Mouse (Mus musculus) stomach, embryonic 16.5 days (tissue): ENCODE results near the gene Il9. TPM values are rescaled to one million over a fixed set of nuclear protein-coding genes. Genes with fewer than 3 reads are reported as not detected.

Experiments used
- ATAC-seq: fragments of 200-750 bp; cut with Nextera tagmentation; 2 replicates; pipeline ENCODE4 v1.8.0; 2017; ENCODE audit warnings: moderate number of reproducible peaks, moderate TSS enrichment; ENCODE audit not compliant: insufficient read depth, low FRiP score
- H3K27ac ChIP-seq: fragments of 300-500 bp; sonication (generic); 2 replicates; pipeline ENCODE4 v1.5.1; 2014; ENCODE audit warnings: low read length
- H3K27me3 ChIP-seq: fragments of 300-500 bp; sonication (generic); 2 replicates; pipeline ENCODE4 v1.6.1; 2014; ENCODE audit warnings: low read length, control low read depth, mixed read lengths; ENCODE audit not compliant: control insufficient read depth, insufficient read depth
- H3K36me3 ChIP-seq: fragments of 300-500 bp; sonication (generic); 2 replicates; pipeline ENCODE4 v1.6.1; 2014; ENCODE audit warnings: low read length; ENCODE audit not compliant: control insufficient read depth, insufficient read depth
- H3K4me1 ChIP-seq: fragments of 300-500 bp; sonication (generic); 2 replicates; pipeline ENCODE4 v1.6.1; 2014; ENCODE audit warnings: low read length, control low read depth, mixed read lengths; ENCODE audit not compliant: control insufficient read depth, insufficient read depth
- H3K4me2 ChIP-seq: fragments of 300-500 bp; sonication (generic); 2 replicates; pipeline ENCODE4 v1.6.1; 2014; ENCODE audit warnings: low read depth, low read length, mixed read lengths
- H3K4me3 ChIP-seq: fragments of 300-500 bp; sonication (generic); replicated peaks from 2 replicates; pipeline ENCODE4 v1.5.1; 2014; ENCODE audit warnings: mild to moderate bottlenecking, low read length
- H3K9ac ChIP-seq: fragments of 300-500 bp; sonication (generic); 2 replicates; pipeline ENCODE4 v1.6.1; 2014; ENCODE audit warnings: low read length
- H3K9me3 ChIP-seq: fragments of 300-500 bp; sonication (generic); replicated peaks from 2 replicates; pipeline ENCODE4 v1.6.1; 2016; ENCODE audit warnings: low read length, control low read depth; ENCODE audit not compliant: control insufficient read depth
- WGBS: fragments of 180-500 bp; shearing (Covaris S2); extraction: QIAGEN DNeasy Blood & Tissue Kit; methylation state at CpG from one replicate; pipeline ENCODE4 v1.1.7; 2014; 5-methylcytosine and 5-hydroxymethylcytosine counted together
- polyA plus RNA-seq: library from polyadenylated mRNA; unstranded; fragments of >200 nt; fragmentation: Nextera tagmentation; extraction: Ambion mirVana; gene quantifications from 2 replicates; pipeline ENCODE4 v1.2.1, GENCODE M21; 2015

The Il9 gene
- polyA plus RNA-seq, 1 experiment from 2014 or later: not detected

- 82% methylated on average over 6 of the region's 6 CpGs for whole genome bisulfite sequencing
- Histone ChIP-seq H3K9ac (no peak overlapping the region), H3K4me1 (no peaks in the 10 kb centered on the region), H3K36me3 (no peaks in the 10 kb centered on the region), H3K4me2 (no peak overlapping the region), H3K9me3 (no peaks in the 10 kb centered on the region), H3K4me3 (no peak overlapping the region), H3K27me3 (no peaks in the 10 kb centered on the region), H3K27ac (no peak overlapping the region)
- no peak for ATAC-seq
These were observed 4.0 kb downstream of the Il9 start for GRCm38 (mm10) chr13:56478027-56478426.

GRCm38 (mm10) chr13:56477271-56477670 is 4.8 kb downstream of the Il9 start:
- no peaks in the 10 kb centered on the region for H3K27me3 ChIP-seq
- no peak overlapping the region for H3K4me2 ChIP-seq
- no peaks in the 10 kb centered on the region for H3K4me1 ChIP-seq
- WGBS: 25% methylated on average over 6 of the region's 6 CpGs
- no peak overlapping the region for H3K9ac ChIP-seq
- H3K36me3 ChIP-seq: no peaks in the 10 kb centered on the region
- no peaks in the 10 kb centered on the region for H3K9me3 ChIP-seq
- ATAC-seq: no peak
- H3K27ac ChIP-seq: no peak overlapping the region
- no peak overlapping the region for H3K4me3 ChIP-seq

GRCm38 (mm10) chr13:56476790-56477189 is 5.3 kb downstream of the Il9 start:
- H3K4me1 ChIP-seq: no peaks in the 10 kb centered on the region
- H3K27ac ChIP-seq: no peak overlapping the region
- 62% methylated on average over 5 of the region's 5 CpGs for WGBS
- no peaks in the 10 kb centered on the region for H3K36me3 ChIP-seq
- no peak overlapping the region for H3K4me3 ChIP-seq
- H3K9ac ChIP-seq: no peak overlapping the region
- ATAC-seq: no peak
- H3K27me3 ChIP-seq: no peaks in the 10 kb centered on the region
- H3K9me3 ChIP-seq: no peaks in the 10 kb centered on the region
- no peak overlapping the region for H3K4me2 ChIP-seq

DNA sequence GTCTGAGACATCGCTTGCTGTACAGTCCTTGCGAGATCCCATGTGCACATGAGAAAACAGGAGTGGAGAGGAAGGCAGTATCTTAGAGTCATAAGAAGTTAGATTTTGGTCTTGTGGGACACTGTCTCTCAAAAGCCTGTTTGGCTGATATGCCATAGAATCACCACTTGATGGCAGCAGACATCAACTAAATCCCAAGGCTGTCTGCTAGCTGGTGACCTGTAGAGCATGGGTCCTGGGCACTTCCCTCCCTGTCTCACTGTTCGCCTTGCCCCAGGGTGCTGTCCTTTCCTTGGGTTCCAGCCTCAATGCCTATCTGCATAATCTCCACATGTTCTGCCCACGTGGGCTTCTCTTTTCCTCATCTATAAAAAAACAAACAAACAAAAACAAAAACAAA is 6.7 kb downstream of the Il9 start:
- Histone ChIP-seq H3K4me1 (no peaks in the 10 kb centered on the region), H3K36me3 (no peaks in the 10 kb centered on the region), H3K9ac (no peak overlapping the region), H3K9me3 (no peaks in the 10 kb centered on the region), H3K27ac (no peak overlapping the region), H3K4me2 (no peak overlapping the region), H3K27me3 (no peaks in the 10 kb centered on the region), H3K4me3 (no peak overlapping the region)
- ATAC-seq: no peak
- WGBS: 26% methylated on average over 4 of the region's 4 CpGs

DNA sequence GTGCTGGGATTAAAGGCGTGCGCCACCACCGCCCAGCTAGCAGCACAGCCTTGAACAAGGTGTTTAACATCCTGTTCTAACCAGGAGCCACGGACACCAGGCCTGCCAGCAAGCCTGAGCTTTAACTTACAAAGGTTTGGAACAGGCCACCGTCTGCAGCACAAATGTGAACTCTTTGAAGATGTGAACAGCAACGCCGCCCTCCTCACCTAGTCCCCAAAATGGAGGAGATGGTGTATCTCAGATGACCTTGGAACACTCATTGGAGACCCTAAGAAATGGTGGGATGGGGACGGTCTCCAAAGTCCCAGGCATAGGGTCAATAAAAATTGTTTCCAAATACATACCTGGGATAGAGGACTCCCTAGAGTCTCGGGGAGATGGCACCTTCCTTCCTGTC is 9.4 kb downstream of the Il9 start:
- 90% methylated on average over 9 of the region's 9 CpGs for WGBS
- no peak overlapping the region for H3K4me3 ChIP-seq

GRCm38 (mm10) chr13:56471951-56472350 is 10.1 kb downstream of the Il9 start:
- H3K9me3 ChIP-seq: no peaks in the 10 kb centered on the region
- H3K27me3 ChIP-seq: no peaks in the 10 kb centered on the region
- no peaks in the 10 kb centered on the region for H3K4me1 ChIP-seq
- H3K27ac ChIP-seq: peak overlapping the region; percentile 50; the same call in 1 of the 2 replicates
- no peak overlapping the region for H3K4me3 ChIP-seq
- 57% methylated on average over 9 of the region's 9 CpGs for WGBS
- H3K4me2 ChIP-seq: no peak overlapping the region
- no peaks in the 10 kb centered on the region for H3K36me3 ChIP-seq
- no peak overlapping the region for H3K9ac ChIP-seq
- no peak for ATAC-seq

More for the DNA sequence above, 9.4 kb downstream of the Il9 start:
- no peak for ATAC-seq
- Histone ChIP-seq H3K27me3 (no peaks in the 10 kb centered on the region), H3K9ac (no peak overlapping the region), H3K36me3 (no peaks in the 10 kb centered on the region), H3K4me2 (no peak overlapping the region), H3K4me1 (no peaks in the 10 kb centered on the region), H3K27ac (no peak overlapping the region), H3K9me3 (no peaks in the 10 kb centered on the region)

DNA sequence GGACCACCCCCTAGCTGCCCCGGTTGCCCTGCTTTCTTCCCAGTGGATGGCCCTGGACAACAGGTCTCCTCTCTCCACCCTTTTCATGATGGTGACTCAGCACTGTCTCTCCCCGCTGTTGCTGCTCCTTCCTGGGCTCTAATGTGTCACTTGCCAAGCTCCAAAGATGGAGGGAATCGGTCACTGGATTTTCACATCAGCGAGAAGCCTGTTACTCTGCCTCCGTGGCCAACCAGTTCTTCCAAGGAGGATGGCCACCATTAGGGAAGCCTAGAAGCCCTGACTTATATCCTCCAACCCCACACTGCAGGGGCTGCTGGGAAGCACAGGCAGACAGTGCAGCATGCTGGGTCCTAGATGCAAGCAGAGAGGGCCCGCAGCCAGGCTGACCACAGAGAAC is 10.8 kb downstream of the Il9 start:
- H3K4me1 ChIP-seq: no peaks in the 10 kb centered on the region
- H3K27ac ChIP-seq: no peak overlapping the region; the same call in 1 of the 2 replicates
- H3K27me3 ChIP-seq: no peaks in the 10 kb centered on the region
- no peaks in the 10 kb centered on the region for H3K36me3 ChIP-seq
- WGBS: 88% methylated on average over 6 of the region's 6 CpGs
- H3K4me2 ChIP-seq: no peak overlapping the region
- ATAC-seq: no peak
- H3K9ac ChIP-seq: no peak overlapping the region
- H3K4me3 ChIP-seq: no peak overlapping the region
- no peaks in the 10 kb centered on the region for H3K9me3 ChIP-seq

- H3K4me1 ChIP-seq: no peaks in the 10 kb centered on the region
- no peaks in the 10 kb centered on the region for H3K9me3 ChIP-seq
- no peaks in the 10 kb centered on the region for H3K36me3 ChIP-seq
- H3K4me2 ChIP-seq: no peak overlapping the region
- 84% methylated on average over 4 of the region's 4 CpGs for WGBS
- no peaks in the 10 kb centered on the region for H3K27me3 ChIP-seq
- H3K9ac ChIP-seq: no peak overlapping the region
- H3K4me3 ChIP-seq: no peak overlapping the region
- ATAC-seq: no peak
- no peak overlapping the region for H3K27ac ChIP-seq
These were observed 13.5 kb downstream of the Il9 start for GRCm38 (mm10) chr13:56468536-56468935.

- ATAC-seq: no peak
- Histone ChIP-seq H3K9me3 (no peaks in the 10 kb centered on the region), H3K4me1 (no peaks in the 10 kb centered on the region), H3K27me3 (no peaks in the 10 kb centered on the region), H3K4me3 (no peak overlapping the region), H3K27ac (no peak overlapping the region), H3K4me2 (no peak overlapping the region), H3K36me3 (no peaks in the 10 kb centered on the region), H3K9ac (no peak overlapping the region)
- 94% methylated on average over 7 of the region's 7 CpGs for WGBS
These were observed 14.3 kb downstream of the Il9 start for GRCm38 (mm10) chr13:56467786-56468185.

- Histone ChIP-seq H3K4me2 (no peak overlapping the region), H3K4me3 (no peak overlapping the region), H3K36me3 (no peaks in the 10 kb centered on the region), H3K4me1 (no peaks in the 10 kb centered on the region), H3K9ac (no peak overlapping the region), H3K27me3 (no peaks in the 10 kb centered on the region), H3K27ac (no peak overlapping the region), H3K9me3 (no peaks in the 10 kb centered on the region)
- 76% methylated on average over 6 of the region's 6 CpGs for WGBS
- ATAC-seq: no peak
These were observed 18.3 kb downstream of the Il9 start for GRCm38 (mm10) chr13:56463750-56464149.
